Mouse (Mus musculus) testis, adult 2 months (tissue): ENCODE data around the gene Gpr137. TPM values are rescaled to one million over a fixed set of nuclear protein-coding genes. Genes with fewer than 3 reads are reported as not detected.
A peak's percentile ranks its signal among the peaks of the same experiment; 100 is the strongest.

ENCODE experiments used
- H3K27ac ChIP-seq: fragments of 200-500 bp; 2 replicates; pipeline ENCODE4 v1.5.1; 2012; ENCODE audit warnings: low read depth, low read length; ENCODE audit not compliant: control insufficient read depth, insufficient read depth
- H3K27me3 ChIP-seq: fragments of 200-500 bp; 2 replicates; pipeline ENCODE4 v1.6.1; 2012; ENCODE audit warnings: mild to moderate bottlenecking, low read length, moderate library complexity; ENCODE audit not compliant: control insufficient read depth, insufficient read depth
- H3K36me3 ChIP-seq: fragments of 200-500 bp; 2 replicates; pipeline ENCODE4 v1.6.1; 2012; ENCODE audit warnings: mild to moderate bottlenecking, low read length; ENCODE audit not compliant: control insufficient read depth, insufficient read depth
- H3K4me1 ChIP-seq: fragments of 200-500 bp; 2 replicates; pipeline ENCODE4 v1.6.1; 2012; ENCODE audit warnings: low read length; ENCODE audit not compliant: control insufficient read depth, insufficient read depth
- H3K4me3 ChIP-seq: fragments of 200-500 bp; 2 replicates; pipeline ENCODE4 v1.5.1; 2012; ENCODE audit warnings: low read depth, mild to moderate bottlenecking, low read length, moderate library complexity, mixed read lengths; ENCODE audit not compliant: control insufficient read depth
- CTCF ChIP-seq: fragments of 200-500 bp; IDR thresholded peaks from 2 replicates; pipeline ENCODE4 v1.5.1; 2012; ENCODE audit warnings: low read depth, mild to moderate bottlenecking, inconsistent platforms, low read length, moderate library complexity; ENCODE audit not compliant: control insufficient read depth, insufficient read depth, insufficient replicate concordance
- POLR2A ChIP-seq: fragments of 200-500 bp; IDR thresholded peaks from 2 replicates; pipeline ENCODE4 v1.6.1; 2012; ENCODE audit warnings: low read depth, mild to moderate bottlenecking, inconsistent platforms, low read length, moderate library complexity; ENCODE audit not compliant: control insufficient read depth
- polyA plus RNA-seq: library from polyadenylated mRNA; depleted of rRNA; stranded (reverse); fragments of >200 nt; gene quantifications from 2 replicates; pipeline ENCODE4 v1.2.3, GENCODE M21; 2012

Gpr137 gene
- polyA plus RNA-seq, 1 experiment: 212 TPM

GRCm38 (mm10) chr19:6954046-6954445, 11.8 kb upstream of the Gpr137 start:
- Histone ChIP-seq H3K27me3 (no peaks in the 10 kb centered on the region), H3K4me1 (peaks cover 18% of the 10 kb centered on the region), H3K4me3 (no peak overlapping the region), H3K36me3 (no peaks in the 10 kb centered on the region; the same call in 1 of the 2 replicates), H3K27ac (no peak overlapping the region)
- TF ChIP-seq CTCF (peak; percentile 40; the same call in 1 of the 2 replicates), POLR2A (no peak)

GRCm38 (mm10) chr19:6952712-6953037, 10.4 kb upstream of the Gpr137 start:
- Histone ChIP-seq H3K36me3 (no peaks in the 10 kb centered on the region; the same call in 1 of the 2 replicates), H3K27ac (peak overlapping the region; percentile 78), H3K4me1 (peaks cover 18% of the 10 kb centered on the region), H3K27me3 (no peaks in the 10 kb centered on the region), H3K4me3 (no peak overlapping the region)
- no peak for TF ChIP-seq CTCF
- TF ChIP-seq POLR2A: no peak

- H3K27ac ChIP-seq: peak overlapping the region; percentile 78
- peak overlapping the region; percentile 87 for H3K4me3 ChIP-seq
- no peaks in the 10 kb centered on the region for H3K27me3 ChIP-seq
- no peak for TF ChIP-seq CTCF
- no peak for TF ChIP-seq POLR2A
- peaks cover 18% of the 10 kb centered on the region for H3K4me1 ChIP-seq
- no peaks in the 10 kb centered on the region; the same call in 1 of the 2 replicates for H3K36me3 ChIP-seq
Measured at GRCm38 (mm10) chr19:6951994-6952711, 9.9 kb upstream of the Gpr137 start.

GRCm38 (mm10) chr19:6951381-6951968, 9.2 kb upstream of the Gpr137 start:
- no peaks in the 10 kb centered on the region for H3K27me3 ChIP-seq
- TF ChIP-seq CTCF (no peak), POLR2A (peak; percentile 50)
- H3K4me3 ChIP-seq: peak overlapping the region; percentile 87
- H3K27ac ChIP-seq: peak overlapping the region; percentile 79
- peaks cover 18% of the 10 kb centered on the region for H3K4me1 ChIP-seq
- no peaks in the 10 kb centered on the region; the same call in 1 of the 2 replicates for H3K36me3 ChIP-seq

- H3K27ac ChIP-seq: peak overlapping the region; percentile 79
- peaks cover 18% of the 10 kb centered on the region for H3K4me1 ChIP-seq
- TF ChIP-seq POLR2A (peak; percentile 37; the same call in 1 of the 2 replicates), CTCF (no peak)
- peak overlapping the region; percentile 87 for H3K4me3 ChIP-seq
- H3K36me3 ChIP-seq: no peaks in the 10 kb centered on the region; the same call in 1 of the 2 replicates
- no peaks in the 10 kb centered on the region for H3K27me3 ChIP-seq
Measured at GRCm38 (mm10) chr19:6950613-6951153, 8.4 kb upstream of the Gpr137 start.

GRCm38 (mm10) chr19:6949951-6950350, 7.7 kb upstream of the Gpr137 start:
- TF ChIP-seq POLR2A: no peak
- no peak for TF ChIP-seq CTCF
- no peak overlapping the region for H3K27ac ChIP-seq
- no peak overlapping the region for H3K4me3 ChIP-seq
- H3K27me3 ChIP-seq: no peaks in the 10 kb centered on the region
- no peaks in the 10 kb centered on the region for H3K36me3 ChIP-seq
- peaks cover 18% of the 10 kb centered on the region for H3K4me1 ChIP-seq

GRCm38 (mm10) chr19:6949532-6949931, 7.3 kb upstream of the Gpr137 start:
- no peaks in the 10 kb centered on the region for H3K36me3 ChIP-seq
- H3K27me3 ChIP-seq: no peaks in the 10 kb centered on the region
- peaks cover 18% of the 10 kb centered on the region for H3K4me1 ChIP-seq
- H3K4me3 ChIP-seq: no peak overlapping the region
- TF ChIP-seq POLR2A (no peak), CTCF (no peak)
- no peak overlapping the region for H3K27ac ChIP-seq
